Mouse (Mus musculus): ENCODE measurements at regions not wholly inside any gene's neighbourhood (a gene's known extent, or its start where the extent isn't known, plus 50 kb on each side); places are given as distances from the start of the nearest gene placed in this dataset.

DNA sequence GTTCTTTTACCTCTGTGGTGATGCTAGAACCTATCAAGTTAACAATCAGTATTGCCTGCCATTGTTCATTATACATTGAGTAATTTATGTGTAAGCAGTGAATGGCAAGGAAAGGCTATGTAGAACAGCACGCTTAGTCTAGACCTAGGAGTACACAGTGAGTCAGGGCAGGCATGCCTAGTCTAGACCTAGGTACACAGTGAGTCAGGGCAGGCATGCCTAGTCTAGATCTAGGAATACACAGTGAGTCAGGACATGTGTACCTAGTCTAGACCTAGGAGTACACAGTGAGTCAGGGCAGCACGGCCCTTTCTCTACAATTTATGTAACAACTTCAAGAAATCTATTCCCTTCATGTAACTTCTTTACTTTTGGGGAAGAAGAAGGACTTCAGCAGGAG is 347.2 kb downstream of the Tmem232 start:
- no peak for DNase-seq (ENCODE audit: low read depth, low spot score)

DNA sequence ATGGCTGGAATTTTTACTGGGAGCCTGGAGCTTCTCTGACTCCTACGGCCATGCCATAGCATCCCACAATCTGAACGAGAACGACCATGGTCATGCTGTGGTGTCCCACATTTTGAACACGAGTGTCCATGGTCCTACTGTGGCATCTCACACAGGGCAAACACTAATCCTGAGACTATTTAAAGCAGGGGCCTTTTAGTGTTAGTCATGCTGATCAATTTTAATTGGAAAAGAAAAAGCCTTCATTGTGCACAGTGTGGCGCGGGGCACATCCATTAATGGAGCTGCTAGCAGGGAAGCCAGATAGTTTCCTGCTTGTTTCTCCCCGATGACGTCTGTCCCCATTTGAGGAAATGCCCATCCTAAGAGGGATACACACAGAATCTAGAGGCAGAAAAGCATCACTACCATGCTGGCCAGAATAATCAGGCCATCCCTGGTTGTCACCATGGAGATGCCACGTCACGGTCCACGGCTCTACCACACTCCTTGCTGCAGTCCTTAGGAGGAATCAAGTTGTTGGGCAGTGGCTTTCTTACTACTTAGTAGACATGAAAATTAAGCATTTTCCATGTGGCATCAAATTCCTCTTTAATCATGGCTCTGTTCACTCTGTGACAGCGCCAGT is 348.0 kb downstream of the Tmem232 start:
- no peak for DNase-seq (ENCODE audit: low read depth, low spot score)

DNA sequence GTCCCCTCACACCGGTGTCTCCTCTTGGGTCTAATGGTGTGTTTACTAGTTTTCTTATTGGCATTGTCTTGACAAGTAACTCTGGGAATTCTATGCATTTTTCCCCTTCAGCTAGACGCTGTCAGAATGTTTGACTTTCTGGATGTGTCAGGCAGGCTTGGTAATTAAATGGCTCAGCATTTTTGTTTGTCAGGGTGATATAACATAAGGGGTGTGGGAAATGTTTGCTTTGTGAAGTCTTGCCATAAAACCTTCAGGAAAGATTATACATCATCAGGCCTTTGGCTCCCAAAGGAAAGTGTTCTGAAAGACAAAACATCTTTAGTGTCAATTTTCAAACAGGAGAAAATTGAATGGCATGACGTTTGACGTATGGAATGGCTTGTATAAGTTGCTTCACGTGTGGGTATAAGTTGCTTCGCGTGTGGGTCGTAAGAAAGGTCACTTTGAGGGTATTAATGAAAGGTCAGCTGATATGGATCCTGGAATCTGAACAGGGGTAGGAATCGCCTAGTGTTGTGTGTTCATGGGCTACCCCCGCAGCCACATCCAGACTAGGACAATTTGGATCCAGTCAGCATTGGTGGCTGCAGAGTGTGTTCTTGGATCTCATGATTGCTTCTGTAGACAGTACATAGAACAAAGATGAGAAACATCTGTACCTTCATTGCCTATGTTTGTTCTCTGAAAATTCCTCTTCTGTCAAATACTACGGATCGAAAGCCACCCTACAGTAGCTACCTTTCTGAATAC is 349.6 kb downstream of the Tmem232 start:
- DNase-seq (ENCODE audit: low read depth, low spot score) = peak; percentile 12

DNA sequence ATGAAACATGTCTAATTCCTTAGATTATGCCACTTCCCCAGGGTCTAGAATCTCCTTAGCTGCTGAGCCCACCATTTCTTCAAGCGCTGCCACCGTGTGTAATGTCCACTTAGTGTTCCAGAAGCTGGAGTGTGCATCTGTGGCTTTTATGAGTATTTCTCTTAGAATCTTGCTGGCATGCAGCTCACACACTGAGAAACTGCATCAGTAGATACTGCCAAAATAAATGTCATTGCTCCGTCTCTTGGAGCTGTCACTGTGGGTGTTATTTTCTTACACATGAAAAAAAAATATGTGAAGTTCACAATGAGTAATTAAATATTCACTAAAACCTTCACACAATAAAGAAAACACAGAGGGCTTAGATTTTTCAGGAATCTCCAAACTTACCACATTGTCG is 345.3 kb upstream of the 4930583I09Rik start:
- DNase-seq (ENCODE audit: low read depth, low spot score) = no peak

DNA sequence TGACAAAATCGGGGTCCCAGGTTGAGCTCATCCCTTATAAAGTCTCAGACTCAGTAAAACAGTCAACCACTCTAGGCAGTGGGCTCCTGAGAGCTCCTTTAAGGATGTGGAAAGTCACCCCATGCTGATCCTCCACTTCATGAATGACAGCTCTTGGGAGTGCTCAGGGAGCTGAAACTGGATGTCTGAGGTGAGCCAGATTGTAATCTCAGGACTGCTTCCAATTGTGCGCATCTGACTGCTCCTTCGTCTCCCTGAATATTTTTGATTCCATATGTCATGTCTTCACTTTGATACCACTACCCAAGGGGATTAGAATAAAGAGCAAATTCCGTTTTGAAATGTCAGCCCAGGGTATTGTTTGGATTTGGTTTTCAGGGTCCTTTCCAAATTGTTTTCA is 339.9 kb upstream of the 4930583I09Rik start:
- no peak for DNase-seq (ENCODE audit: low read depth, low spot score)

DNA sequence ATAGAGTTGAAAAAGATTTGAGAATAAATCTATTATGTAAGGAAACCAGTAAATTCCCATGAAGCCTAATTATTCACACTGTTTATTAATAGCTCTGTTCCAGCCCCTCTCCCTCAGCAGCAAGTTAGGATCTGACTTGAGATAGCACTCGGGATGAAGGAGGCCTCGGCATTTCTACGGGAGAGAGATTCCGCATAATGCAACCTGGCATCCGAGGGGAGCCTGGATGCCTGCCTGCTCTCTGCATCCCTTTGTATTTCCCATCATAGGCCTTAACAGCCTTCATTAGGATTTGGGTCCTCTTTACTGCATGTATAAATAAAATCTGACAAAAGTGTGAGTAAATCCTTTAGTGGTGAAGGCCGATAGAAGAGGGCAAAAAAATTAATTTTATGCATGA is 338.2 kb upstream of the 4930583I09Rik start:
- no peak for DNase-seq (ENCODE audit: low read depth, low spot score)

DNA sequence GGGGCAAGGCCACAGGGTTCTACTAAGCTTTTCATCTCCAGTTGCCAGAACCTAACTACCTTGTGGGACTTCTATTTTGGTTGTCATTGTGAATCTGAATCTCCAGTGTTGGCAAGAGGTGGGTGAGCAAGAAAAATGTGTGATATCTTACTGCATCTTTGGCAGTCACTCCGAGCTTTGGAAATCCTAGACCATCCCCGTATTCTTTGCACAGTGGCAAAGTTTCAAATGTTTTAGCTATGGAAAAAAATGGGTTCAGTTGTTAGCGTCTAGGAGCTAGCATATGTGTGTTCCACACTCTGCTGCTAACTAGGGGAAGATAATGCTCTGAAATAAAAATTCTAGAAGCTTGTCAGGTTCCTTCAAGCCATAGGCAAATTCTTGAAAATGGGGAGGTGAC is 337.4 kb upstream of the 4930583I09Rik start:
- no peak for DNase-seq (ENCODE audit: low read depth, low spot score)

DNA sequence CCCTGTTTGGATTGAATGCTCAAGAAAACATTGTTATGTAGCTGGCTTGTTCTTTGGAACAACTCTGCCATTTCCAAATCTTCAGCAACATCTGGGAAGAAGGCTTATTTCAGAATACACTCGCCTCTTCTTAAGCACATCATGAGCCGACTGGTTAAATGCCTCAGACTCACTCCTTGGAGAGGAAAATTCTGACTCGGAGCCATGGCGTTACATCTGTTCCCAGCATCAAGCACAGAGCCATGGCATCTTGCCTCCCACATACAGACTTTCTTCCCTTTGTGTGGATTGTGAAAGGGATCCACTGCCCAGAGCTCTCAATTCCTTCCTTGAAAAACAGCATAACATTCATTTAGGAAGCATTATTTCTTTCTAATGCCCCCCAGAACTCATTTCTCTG is 334.8 kb upstream of the 4930583I09Rik start:
- DNase-seq (ENCODE audit: low read depth, low spot score) = no peak

DNA sequence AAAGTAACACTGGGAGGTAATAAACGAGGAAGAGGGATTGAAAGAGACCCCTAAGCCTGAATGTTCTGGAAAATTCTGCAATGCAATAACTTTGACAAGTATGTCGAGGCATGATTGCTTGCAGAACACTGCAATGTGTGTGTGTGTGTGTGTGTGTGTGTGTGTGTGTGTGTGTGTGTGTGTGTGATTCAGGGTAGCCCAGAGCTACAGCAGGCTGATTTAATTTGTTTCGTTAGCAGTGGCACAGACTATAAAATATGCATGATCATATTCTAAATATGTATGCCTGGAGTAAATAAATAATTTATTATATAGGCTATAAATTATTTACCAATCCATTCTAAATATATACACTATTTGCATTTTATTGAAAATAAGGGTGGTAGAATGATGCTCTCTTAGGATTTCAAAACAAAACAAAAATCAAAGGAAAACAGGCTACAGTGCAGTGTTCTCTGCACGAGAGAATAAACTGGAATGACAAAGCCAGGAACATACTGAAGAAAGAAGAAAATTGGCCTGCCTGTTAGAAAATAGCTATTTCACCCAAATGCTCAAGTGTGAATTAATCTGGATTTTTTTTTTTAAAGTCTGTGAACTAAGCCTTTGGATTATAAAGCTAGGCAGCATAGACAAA is 334.2 kb upstream of the 4930583I09Rik start:
- no peak for DNase-seq (ENCODE audit: low read depth, low spot score)

DNA sequence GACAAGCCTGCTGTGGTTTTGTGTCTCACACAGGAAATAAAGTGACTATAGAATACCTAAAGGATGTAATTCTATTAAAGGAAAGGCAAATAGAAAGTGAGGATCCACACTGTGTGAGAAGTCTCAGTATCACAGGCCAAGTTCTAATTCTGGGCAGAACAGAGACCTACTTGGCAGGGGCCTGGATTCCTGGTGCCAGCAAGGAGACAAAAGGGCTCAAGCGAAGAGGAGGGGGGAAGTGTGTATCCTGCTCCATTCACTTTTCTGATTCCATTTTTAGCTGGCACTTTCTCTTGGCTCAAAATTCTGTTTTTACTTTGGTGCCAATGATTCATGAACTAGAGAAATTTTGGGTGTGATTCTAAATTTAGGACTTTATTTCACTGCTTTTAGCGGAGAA is 310.5 kb upstream of the 4930583I09Rik start:
- no peak for DNase-seq (ENCODE audit: low read depth, low spot score)

DNA sequence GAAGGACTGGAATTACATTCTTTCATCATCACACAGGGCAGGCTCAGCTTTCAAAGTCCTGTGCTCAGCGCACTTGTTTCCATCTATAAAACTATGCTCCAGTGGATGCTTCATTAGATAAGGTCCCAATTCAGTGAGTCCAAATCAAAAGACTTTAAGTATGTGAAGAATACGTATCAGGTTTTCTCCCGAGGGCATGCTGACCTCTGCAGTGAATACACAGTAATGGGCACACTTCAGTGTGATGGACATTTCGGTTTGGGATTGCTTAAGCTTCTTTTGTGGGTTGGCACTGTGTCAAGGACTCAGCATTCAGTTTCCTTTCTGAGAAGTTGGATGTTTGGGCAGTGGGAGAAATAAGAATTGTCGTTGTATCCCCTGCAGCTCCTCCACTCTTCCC is 278.8 kb upstream of the 4930583I09Rik start:
- no peak for DNase-seq (ENCODE audit: low read depth, low spot score)

DNA sequence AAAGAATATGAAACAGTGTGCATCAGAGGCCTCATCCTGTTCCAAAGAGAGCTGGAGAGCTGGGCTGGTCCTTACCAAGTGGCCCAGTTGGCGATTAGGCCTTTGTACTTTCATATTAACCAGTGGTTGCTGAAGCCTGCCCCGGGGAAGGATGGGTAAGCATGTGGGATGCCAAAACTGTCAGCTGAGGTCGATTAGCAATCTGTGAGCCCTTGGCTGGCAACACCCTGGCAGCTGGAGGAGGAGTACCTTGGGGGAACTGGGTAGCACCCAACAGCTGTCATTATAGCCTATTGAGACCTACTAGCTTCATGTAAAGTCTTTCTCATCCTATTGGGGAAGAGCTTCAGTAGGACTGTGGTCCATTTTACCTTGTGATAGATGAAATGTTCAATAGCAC is 277.2 kb upstream of the 4930583I09Rik start:
- DNase-seq (ENCODE audit: low read depth, low spot score) = no peak

DNA sequence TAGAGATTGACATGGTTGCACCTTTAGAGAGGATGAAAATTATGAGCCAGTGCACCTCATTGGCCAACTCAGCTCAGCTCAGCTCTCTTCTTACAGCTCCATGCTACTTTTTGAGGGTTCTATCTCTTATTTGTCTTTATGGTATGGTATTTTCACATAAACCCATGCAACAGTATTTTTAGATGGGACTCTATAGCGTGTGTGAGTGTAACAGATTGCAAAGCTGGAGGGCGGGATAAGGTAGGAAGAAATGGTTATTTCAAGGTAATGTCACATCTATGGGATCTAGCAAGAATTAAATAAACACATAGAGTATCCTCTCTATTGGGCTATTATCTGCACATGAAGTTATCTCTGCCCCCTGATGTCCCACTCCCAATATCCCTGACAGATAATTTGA is 269.8 kb upstream of the 4930583I09Rik start:
- no peak for DNase-seq (ENCODE audit: low read depth, low spot score)

DNA sequence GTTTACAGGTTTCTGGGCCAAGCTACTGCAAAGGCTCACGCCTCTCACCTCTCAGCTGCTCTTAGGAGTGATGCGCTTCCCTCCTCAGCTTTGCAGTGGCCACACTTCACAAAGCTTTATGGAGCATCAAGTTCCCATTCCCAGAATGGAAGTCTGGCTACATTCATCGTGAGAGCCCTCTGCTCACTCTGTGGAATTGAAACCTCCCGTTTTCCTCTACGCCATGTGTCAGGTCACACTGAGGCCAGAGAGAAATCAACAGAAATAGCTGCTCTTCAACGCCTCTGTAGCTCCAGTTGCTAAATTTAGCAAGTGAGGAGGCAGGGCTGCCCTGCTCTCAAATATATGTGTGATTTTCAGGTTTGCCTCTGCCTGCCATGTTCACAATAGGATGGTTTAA is 265.3 kb upstream of the 4930583I09Rik start:
- DNase-seq (ENCODE audit: low read depth, low spot score) = no peak

DNA sequence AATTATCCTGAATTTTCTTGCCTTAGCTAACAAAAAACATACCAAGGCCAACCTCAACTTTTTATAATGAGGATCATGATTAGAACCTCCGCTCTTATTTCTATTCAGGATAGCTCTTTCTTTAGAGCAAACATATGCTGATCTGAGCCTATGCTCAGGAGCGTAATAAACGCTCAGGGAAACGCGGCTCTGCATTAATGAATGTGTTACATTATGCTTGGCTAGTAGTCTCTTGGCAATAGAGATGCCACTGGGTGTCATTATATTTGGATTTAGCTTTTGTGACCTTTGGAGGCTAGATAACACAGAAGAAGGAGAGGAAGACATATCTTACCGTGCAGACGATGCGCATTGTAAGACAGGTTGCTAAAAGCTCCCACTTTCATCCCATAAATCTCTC is 246.4 kb upstream of the 4930583I09Rik start:
- no peak for DNase-seq (ENCODE audit: low read depth, low spot score)

DNA sequence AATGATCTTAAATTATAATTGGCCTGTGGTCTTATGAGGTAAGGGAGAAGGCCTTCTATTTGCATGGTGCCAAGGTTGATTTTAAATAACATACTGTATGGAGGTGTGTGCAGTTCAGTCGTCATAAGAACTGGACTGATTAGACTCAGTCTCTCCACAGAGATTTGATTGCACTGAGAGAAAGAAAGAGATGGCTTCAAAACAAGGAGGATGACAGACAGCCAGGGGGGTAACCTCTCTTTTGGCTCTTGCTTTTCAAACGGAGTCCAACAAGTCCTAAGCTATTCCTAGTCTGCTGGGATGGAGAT is 245.9 kb upstream of the 4930583I09Rik start:
- no peak for DNase-seq (ENCODE audit: low read depth, low spot score)

DNA sequence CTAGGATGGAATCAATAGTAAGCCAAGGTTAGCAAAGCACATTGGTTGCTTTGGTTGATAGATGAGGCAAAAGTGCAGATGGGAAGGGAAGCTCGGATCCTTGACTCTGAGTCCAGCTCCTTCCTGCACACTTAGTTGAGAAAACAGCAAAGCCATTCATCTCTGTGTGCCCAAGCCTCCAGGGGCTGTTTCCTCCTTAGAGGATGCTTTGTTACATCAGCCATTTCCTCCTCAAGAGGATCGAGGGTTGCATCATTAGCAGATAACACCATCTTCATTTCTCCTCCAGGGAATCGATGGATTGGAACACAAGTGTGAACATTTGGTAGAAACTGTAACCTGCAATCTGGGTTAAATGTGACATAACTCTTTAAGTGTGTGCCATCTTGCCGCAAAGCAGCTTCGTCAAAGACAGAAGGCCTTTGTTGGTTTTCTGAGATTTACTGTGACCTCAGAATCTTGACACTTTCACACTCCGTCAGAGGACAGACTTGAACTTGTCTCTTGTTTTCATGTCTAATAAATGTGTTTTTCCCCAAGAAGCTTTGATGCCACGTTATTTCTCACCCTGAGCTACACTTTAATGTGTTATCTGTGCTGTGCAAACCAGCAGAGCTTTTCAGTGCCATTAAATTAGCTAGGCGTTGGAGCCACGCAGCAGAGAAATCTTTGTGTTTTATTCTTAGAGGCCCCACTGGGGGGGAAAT is 245.4 kb upstream of the 4930583I09Rik start:
- DNase-seq (ENCODE audit: low read depth, low spot score) = no peak

DNA sequence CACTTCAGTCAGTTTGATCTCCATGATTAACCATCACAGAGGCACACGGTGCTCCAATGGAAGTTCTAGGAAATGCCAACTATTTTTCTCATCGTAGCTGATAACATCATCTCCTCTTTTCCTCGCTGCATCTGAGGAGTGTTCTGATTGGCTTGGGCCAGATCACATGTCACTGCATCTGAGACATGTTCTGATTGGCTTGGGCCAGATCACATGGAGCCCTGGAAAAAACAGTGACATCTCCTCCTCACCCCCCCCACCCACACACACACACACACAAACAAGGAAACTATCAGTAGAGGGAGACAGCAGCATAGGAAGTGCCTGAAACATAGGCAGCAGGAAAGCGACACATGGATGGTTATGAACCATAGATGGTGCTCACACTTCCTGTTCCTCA is 239.0 kb upstream of the 4930583I09Rik start:
- no peak for DNase-seq (ENCODE audit: low read depth, low spot score)

DNA sequence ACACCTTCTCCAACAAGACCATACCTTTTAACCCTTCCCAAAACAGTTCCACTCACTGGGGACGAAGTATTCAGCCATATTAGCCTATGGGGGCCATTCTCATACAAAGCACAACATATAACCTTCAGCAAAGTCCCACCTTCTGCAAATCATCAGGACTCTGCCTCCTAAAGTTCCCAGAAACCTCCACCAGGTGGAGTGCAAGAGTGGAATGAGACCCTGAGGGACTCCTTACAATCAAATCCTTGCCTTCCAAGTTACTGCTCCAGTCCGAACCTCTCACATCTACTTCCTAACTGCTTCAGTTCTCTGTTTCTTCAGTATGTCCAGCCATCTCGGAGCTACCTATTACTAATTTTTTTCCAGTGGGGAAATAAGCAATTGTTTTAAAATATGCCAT is 235.2 kb upstream of the 4930583I09Rik start:
- DNase-seq (ENCODE audit: low read depth, low spot score) = peak; percentile 40

DNA sequence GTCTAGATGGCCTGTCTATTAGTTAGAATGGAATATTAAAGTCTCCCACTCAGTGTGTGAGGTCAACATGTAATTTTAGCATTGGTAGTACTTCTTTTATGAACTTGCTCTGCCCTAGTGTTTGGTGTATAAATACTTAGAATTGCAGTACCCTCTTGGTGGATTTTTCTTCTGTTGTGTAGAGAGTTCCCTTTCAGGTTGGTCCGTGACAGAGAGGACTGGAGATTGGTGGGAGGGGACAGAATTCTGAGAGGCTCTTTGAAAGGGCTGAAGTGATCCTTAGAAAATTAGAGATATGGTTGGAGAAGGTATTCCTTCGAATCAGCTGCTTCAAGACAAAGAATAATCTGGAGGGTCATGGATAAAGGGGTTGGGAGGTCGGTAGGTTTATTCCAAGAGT is 230.3 kb upstream of the 4930583I09Rik start:
- no peak for DNase-seq (ENCODE audit: low read depth, low spot score)

DNA sequence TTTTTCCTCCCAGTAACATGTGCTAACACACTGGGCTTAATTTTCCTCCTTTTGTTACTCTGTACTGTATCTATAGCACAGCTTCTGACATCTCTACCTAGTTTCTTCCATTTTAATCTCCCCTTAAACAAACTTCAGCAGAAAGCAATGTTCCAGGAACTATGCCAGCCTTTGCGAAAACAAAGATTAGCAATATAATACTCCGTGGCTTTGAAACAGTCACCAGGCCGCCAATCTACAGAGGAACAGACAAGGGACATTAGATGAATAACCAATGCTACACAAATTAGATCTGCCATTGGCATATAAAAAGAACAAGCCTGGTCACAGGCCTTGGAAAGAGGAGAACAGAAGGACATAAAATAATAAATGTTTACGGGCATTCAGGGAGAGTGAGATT is 220.2 kb upstream of the 4930583I09Rik start:
- DNase-seq (ENCODE audit: low read depth, low spot score) = no peak

DNA sequence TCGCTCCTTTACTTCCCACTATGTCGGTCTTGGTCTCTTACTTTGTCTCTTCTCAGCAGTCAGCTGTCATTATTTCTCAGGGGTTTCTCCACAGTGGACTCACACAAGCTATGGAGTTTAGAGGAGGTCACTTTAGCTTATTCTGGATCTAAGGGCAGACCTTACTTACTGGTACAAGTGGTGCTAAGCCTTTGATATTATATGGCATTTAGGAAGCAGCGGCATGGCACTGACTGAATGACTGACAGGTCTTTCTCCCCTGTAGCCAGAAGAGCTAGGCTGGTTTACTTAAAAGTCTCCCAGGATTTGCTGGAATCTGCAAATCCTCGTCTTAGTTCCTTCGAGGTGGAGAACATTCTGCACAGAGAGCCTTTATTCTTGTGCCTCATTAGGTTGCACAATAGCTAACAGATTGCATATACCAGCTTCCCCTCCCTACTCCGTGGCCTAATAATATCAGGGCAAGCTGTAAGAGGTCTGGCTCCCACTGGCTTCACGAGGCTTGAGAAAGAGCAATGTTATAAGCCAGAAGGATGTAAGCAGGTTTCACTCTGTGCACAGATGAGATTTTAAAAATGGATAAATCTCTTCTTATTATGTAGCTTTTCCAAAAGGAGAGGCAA is 214.1 kb upstream of the 4930583I09Rik start:
- DNase-seq (ENCODE audit: low read depth, low spot score) = no peak
